Mouse (Mus musculus): Measurements from ENCODE around the gene Isg20. TPM values are rescaled to one million over a fixed set of nuclear protein-coding genes. Genes with fewer than 3 reads are reported as not detected.

The Isg20 gene
- 35.0 and 44.2 TPM in 2 replicates for total RNA-seq (2012; rRNA removed)
- total RNA-seq (2014; rRNA removed) = 5.6 and 6.9 TPM in 2 replicates
- polyA plus RNA-seq (2012; ENCODE audit: insufficient read length, low read depth) = 19.9 and 21.3 TPM in 2 replicates

DNA sequence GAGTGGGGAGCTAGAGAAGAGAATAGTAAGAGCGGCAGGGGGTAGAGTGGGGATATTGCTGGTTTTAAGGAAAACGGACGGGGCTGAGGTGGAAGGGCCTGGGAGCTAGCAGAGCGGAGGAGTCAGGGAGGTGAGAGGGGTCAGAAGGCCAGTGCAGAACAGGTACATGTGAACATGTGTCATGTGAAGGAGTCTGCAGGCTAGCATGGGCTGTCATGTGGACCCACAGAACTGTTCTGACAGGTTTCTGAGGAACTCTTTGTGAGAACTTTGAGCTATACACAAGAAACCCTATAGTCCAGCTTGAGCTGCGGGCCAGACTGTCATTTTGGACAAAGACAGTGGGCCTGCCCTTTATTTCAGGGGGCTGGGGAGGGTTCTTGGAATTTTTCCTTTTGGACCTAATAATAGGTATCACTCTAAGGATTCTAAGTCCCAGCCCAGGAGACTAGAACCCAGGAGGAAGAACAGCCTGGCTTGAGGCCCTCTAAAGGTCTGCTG is at the start of gene Isg20:
Isg20 (plus strand) TSS at position 451 of the 501 bp plus-strand sequence.
- dilution Hi-C loops (cut with MboI; ENCODE audit: extremely low pct_ligation_motif_present, extremely low pct_unique_long_range_greater_than_20kb, low sequenced_read_pairs) = no loop called here
- Histone ChIP-seq H3K27me3 (replicated peaks) (no peaks in the 10 kb centered on the region), H3K9me3 (replicated peaks; ENCODE audit: low read length) (no peaks in the 10 kb centered on the region), H3K4me3 (replicated peaks in 1 of 3; ENCODE audit: low read depth in 2 of 3, low read length in 2 of 3, poor library complexity in 1 of 3) (peak within 1 kb of the TSS; percentile 42 to 54 (median 53)), H3K79me2 (replicated peaks; ENCODE audit: control insufficient read depth, extremely low read depth, insufficient read depth, poor library complexity, severe bottlenecking) (no peaks in the 10 kb centered on the region), H3K27ac (ENCODE audit: insufficient read depth, low read depth) (peak within 1 kb of the TSS; percentile 62), H3K4me1 (ENCODE audit: control insufficient read depth in 1 of 2, insufficient read depth in 2 of 2) (peaks cover 19 to 61% of the 10 kb centered on the region in 2 experiments), H3K36me3 (replicated peaks in 1 of 2; ENCODE audit: control insufficient read depth in 1 of 2, insufficient read depth in 1 of 2, low read length in 1 of 2) (peaks cover 15 to 40% of the 10 kb centered on the region in 2 experiments), H3K4me2 (ENCODE audit: insufficient read depth, low read depth, poor library complexity, severe bottlenecking) (peak within 1 kb of the TSS; percentile 70), H3K9ac (ENCODE audit: insufficient read depth, low read depth) (peak within 1 kb of the TSS; percentile 20)
- TF ChIP-seq JUN (IDR thresholded peaks at IDR 0.05; ENCODE audit: insufficient read depth, low read depth, low read length) (no peak), IRF4 (IDR thresholded peaks at IDR 0.05; ENCODE audit: low read depth, low read length) (no peak), POLR2A (IDR thresholded peaks at IDR 0.05; ENCODE audit: low read depth, low read length) (no peak), ZC3H11A (IDR thresholded peaks at IDR 0.05; ENCODE audit: low read depth, low read length) (no peak), MYC (IDR thresholded peaks at IDR 0.05; ENCODE audit: low read depth, low read length) (no peak), USF1 (IDR thresholded peaks at IDR 0.05; ENCODE audit: low read depth, low read length) (no peak), CHD1 (IDR thresholded peaks at IDR 0.05; ENCODE audit: low read depth, low read length) (no peak)
- in situ Hi-C loops (cut with MboI; ENCODE audit: low pct_ligation_motif_present, low pct_unique_long_range_greater_than_20kb, low sequenced_read_pairs) = loop anchor here (25.0 kb wide), 1 partner anchor 449 kb away; no protein-coding TSS in a partner anchor
- DNase-seq (ENCODE audit: extremely low read depth) = no peak

DNA sequence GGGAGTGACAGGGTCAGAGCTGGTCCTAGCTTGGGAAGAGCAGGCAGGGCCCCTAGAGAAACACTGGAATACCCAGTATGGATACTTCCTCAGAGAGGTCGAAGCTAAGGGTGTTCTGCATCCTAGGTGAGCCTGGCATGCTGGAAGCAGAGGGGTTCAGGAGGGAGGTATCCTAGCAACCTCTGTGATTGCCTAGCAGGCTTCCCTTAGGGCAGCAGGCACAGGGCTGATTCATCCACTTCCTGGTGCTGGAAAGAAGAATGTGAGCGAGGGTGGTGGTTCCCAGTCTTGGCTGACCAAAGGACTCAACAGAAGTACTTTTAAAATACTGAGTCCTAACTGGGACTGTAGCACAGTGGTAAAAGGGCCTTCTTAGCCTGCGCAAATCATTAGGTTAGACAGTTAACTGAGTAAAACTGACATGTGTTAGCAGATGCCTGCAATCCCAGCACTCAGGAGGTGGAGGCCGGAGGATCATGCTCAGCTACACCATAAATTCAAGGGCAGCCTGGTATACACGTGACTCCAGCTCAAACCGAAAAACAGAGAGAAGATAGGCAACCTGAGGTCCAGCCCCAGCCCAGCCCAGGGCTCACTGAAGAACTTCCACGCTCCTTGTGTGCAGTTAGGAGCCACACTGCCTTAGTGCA is 49.3 kb upstream of the Isg20 start:
- dilution Hi-C loops (cut with MboI; ENCODE audit: extremely low pct_ligation_motif_present, extremely low pct_unique_long_range_greater_than_20kb, low sequenced_read_pairs) = no loop called here

DNA sequence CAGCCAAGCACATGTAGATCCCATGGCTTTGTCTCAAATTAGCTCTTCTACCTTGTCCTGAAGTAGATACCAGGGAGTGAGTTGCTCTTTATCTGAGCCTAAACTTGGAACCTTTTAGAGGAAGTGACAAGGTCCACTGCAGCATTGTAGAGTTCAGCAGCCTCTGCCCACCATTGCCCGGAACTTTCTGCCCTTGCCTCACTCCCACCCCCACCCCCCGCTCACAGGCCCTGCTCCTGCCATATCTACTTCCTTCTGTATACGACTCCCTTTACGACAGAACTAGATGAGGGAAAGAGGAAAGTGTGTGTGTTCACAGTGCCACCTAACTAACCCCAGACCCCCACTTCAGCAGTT is 48.8 kb upstream of the Isg20 start:
- Histone ChIP-seq H3K9me3 (replicated peaks; ENCODE audit: low read length) (no peaks in the 10 kb centered on the region), H3K27me3 (replicated peaks) (no peaks in the 10 kb centered on the region), H3K27ac (ENCODE audit: insufficient read depth, low read depth) (no peak overlapping the region), H3K9ac (ENCODE audit: insufficient read depth, low read depth) (no peak overlapping the region), H3K4me1 (ENCODE audit: control insufficient read depth in 1 of 2, insufficient read depth in 2 of 2) (peaks cover 4 to 11% of the 10 kb centered on the region in 2 experiments), H3K4me2 (ENCODE audit: insufficient read depth, low read depth, poor library complexity, severe bottlenecking) (no peak overlapping the region), H3K79me2 (replicated peaks; ENCODE audit: control insufficient read depth, extremely low read depth, insufficient read depth, poor library complexity, severe bottlenecking) (no peaks in the 10 kb centered on the region), H3K36me3 (replicated peaks in 1 of 2; ENCODE audit: control insufficient read depth in 1 of 2, insufficient read depth in 1 of 2, low read length in 1 of 2) (no peaks in the 10 kb centered on the region), H3K4me3 (replicated peaks in 1 of 3; ENCODE audit: low read depth in 2 of 3, low read length in 2 of 3, poor library complexity in 1 of 3) (no peak overlapping the region)
- no peak for DNase-seq (ENCODE audit: extremely low read depth)
- in situ Hi-C loops (cut with MboI; ENCODE audit: low pct_ligation_motif_present, low pct_unique_long_range_greater_than_20kb, low sequenced_read_pairs) (no loop called here), dilution Hi-C loops (cut with MboI; ENCODE audit: extremely low pct_ligation_motif_present, extremely low pct_unique_long_range_greater_than_20kb, low sequenced_read_pairs) (no loop called here)
- TF ChIP-seq CHD2 (IDR thresholded peaks at IDR 0.05; ENCODE audit: low read length) (no peak), ZMIZ1 (IDR thresholded peaks at IDR 0.05; ENCODE audit: low read depth, low read length) (no peak), E2F4 (IDR thresholded peaks at IDR 0.05; ENCODE audit: insufficient replicate concordance, low read depth, low read length) (no peak), CHD1 (IDR thresholded peaks at IDR 0.05; ENCODE audit: low read depth, low read length) (no peak), UBTF (IDR thresholded peaks at IDR 0.05; ENCODE audit: low read depth, low read length) (no peak), TCF12 (IDR thresholded peaks at IDR 0.05; ENCODE audit: low read depth, low read length) (no peak)

More for the DNA sequence above, 49.3 kb upstream of the Isg20 start:
- no peak overlapping the region for H3K9ac ChIP-seq (ENCODE audit: insufficient read depth, low read depth)
- H3K4me1 ChIP-seq (ENCODE audit: control insufficient read depth in 1 of 2, insufficient read depth in 2 of 2) = peaks cover 4 to 11% of the 10 kb centered on the region in 2 experiments
- no peak overlapping the region for H3K27ac ChIP-seq (ENCODE audit: insufficient read depth, low read depth)
- H3K4me3 ChIP-seq (replicated peaks in 1 of 3; ENCODE audit: low read depth in 2 of 3, low read length in 2 of 3, poor library complexity in 1 of 3) = no peak overlapping the region
- in situ Hi-C loops (cut with MboI; ENCODE audit: low pct_ligation_motif_present, low pct_unique_long_range_greater_than_20kb, low sequenced_read_pairs) = no loop called here
- H3K27me3 ChIP-seq (replicated peaks) = no peaks in the 10 kb centered on the region
- TF ChIP-seq TCF12 (IDR thresholded peaks at IDR 0.05; ENCODE audit: low read depth, low read length) (no peak), MAX (IDR thresholded peaks at IDR 0.05; ENCODE audit: low read length) (no peak), MEF2A (IDR thresholded peaks at IDR 0.05; ENCODE audit: borderline replicate concordance, low read depth, low read length) (no peak), MYC (IDR thresholded peaks at IDR 0.05; ENCODE audit: low read depth, low read length) (no peak), ETS1 (conservative IDR thresholded peaks at IDR 0.05; ENCODE audit: low read depth, low read length) (no peak), POLR2A (IDR thresholded peaks at IDR 0.05; ENCODE audit: low read depth, low read length) (no peak), MAFK (IDR thresholded peaks at IDR 0.05; ENCODE audit: insufficient replicate concordance, low read length) (no peak), RCOR1 (conservative IDR thresholded peaks at IDR 0.05; ENCODE audit: low read depth, low read length) (no peak)
- H3K4me2 ChIP-seq (ENCODE audit: insufficient read depth, low read depth, poor library complexity, severe bottlenecking) = no peak overlapping the region
- DNase-seq (ENCODE audit: extremely low read depth) = no peak
- no peaks in the 10 kb centered on the region for H3K36me3 ChIP-seq (replicated peaks in 1 of 2; ENCODE audit: control insufficient read depth in 1 of 2, insufficient read depth in 1 of 2, low read length in 1 of 2)
- H3K9me3 ChIP-seq (replicated peaks; ENCODE audit: low read length) = no peaks in the 10 kb centered on the region
- no peaks in the 10 kb centered on the region for H3K79me2 ChIP-seq (replicated peaks; ENCODE audit: control insufficient read depth, extremely low read depth, insufficient read depth, poor library complexity, severe bottlenecking)

Measured in CH12.LX (cell line).